Mouse (Mus musculus) bone marrow, adult 2 months (tissue): ENCODE measurements around the gene Myo15.

Experiments used
- CTCF ChIP-seq: fragments of 200-500 bp; IDR thresholded peaks from 2 replicates; pipeline ENCODE4 v1.5.1; 2011; ENCODE audit warnings: low read length, control low read depth; ENCODE audit not compliant: control insufficient read depth, insufficient read depth
- POLR2A ChIP-seq: fragments of 200-500 bp; IDR thresholded peaks from 2 replicates; pipeline ENCODE4 v1.6.1; 2011; ENCODE audit warnings: low read depth, mild to moderate bottlenecking, control low read depth, low read length, borderline replicate concordance; ENCODE audit not compliant: control insufficient read depth

DNA sequence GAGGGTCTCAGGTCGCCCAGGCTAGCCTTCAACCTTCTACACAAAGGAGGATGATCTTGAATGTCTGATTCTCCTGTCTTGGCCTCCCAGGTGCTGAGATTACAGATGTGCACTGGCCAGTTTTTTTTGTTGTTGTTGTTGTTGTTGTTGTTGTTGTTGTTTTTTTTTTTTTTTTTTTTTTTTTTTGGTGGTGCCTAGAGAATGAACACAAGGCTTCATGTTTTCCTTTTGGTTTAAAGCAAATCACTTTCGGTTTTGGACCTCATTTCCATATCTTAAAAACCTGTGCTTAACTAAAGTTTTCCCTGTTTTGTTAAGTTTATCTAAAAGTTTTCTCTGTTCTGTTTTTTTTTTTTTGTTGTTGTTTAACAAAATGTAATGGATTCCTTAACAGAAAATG lies 70.4 kb downstream of the Myo15 start:
- TF ChIP-seq POLR2A: no peak
- no peak for TF ChIP-seq CTCF
